Mouse (Mus musculus): Measurements from ENCODE around the gene Ect2l. TPM values are rescaled to one million over a fixed set of nuclear protein-coding genes. Genes with fewer than 3 reads are reported as not detected.
A peak's percentile ranks its signal among the peaks of the same experiment; 100 is the strongest.
"Not testable (repeated sequence)": the region's sequence is repeated elsewhere in the genome, so short reads cannot be mapped to it uniquely, and the experiment has no call there.

Gene Ect2l
- polyA plus RNA-seq, 1 experiment from 2014 or later: 0.34 TPM

DNA sequence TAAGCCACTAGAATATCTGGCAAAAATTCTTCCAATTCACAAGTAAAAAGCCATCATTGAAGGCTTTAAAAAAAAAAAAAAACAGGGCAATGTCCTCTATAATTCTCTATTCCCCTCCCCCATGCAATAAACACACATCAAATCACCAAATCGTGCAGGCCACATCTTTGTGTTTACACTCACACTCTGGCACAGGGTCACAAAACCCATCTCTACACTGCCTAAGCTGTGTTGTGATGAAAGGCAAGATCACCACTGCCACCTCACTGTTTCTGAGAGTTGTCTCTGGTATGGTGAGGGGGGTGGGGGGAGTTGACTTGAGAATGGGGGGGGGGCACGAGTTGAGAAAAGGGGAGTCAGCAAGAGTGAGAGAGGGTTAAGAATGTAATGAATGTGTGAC is 33.4 kb downstream of the Ect2l start:
- 0 out of 2 replicates have a peak, but pooled peaks cover 3% of the 10 kb centered on the region for H3K4me1 ChIP-seq
- 61% methylated on average over 2 of the region's 2 CpGs for WGBS
- DNase-seq (ENCODE audit: low spot score): no peak
- H3K36me3 ChIP-seq: no peaks in the 10 kb centered on the region
- no peaks in the 10 kb centered on the region for H3K27me3 ChIP-seq (ENCODE audit: insufficient read depth, poor library complexity, severe bottlenecking)
- H3K4me3 ChIP-seq: no peak overlapping the region
- no peak overlapping the region for H3K27ac ChIP-seq
- H3K9me3 ChIP-seq: no peaks in the 10 kb centered on the region

DNA sequence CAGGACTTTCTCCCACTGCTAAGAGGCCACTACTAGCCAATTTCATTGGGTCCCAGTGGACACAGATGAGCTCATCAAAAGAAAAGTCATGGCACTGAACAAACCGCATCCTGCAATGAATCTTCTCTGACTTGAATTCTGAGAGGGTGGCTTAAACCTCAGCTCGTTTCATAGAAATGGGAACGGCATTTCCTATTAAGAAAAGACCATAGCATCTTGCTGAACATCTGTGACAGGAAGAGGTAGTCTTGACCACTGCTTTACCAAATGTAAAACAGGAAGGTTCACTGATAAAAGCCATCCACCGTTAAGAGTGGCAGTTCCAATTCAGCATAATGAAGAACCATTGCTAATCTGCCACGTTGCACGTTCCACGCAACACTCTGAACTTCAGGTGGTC is 34.0 kb downstream of the Ect2l start:
- no peak for DNase-seq (ENCODE audit: low spot score)
- H3K4me1 ChIP-seq: 0 out of 2 replicates have a peak, but pooled peaks cover 3% of the 10 kb centered on the region
- H3K36me3 ChIP-seq: no peaks in the 10 kb centered on the region
- WGBS: 83% methylated on average over 7 of the region's 7 CpGs
- H3K4me3 ChIP-seq: no peak overlapping the region
- H3K27me3 ChIP-seq (ENCODE audit: insufficient read depth, poor library complexity, severe bottlenecking): no peaks in the 10 kb centered on the region
- no peak overlapping the region for H3K27ac ChIP-seq
- no peaks in the 10 kb centered on the region for H3K9me3 ChIP-seq

DNA sequence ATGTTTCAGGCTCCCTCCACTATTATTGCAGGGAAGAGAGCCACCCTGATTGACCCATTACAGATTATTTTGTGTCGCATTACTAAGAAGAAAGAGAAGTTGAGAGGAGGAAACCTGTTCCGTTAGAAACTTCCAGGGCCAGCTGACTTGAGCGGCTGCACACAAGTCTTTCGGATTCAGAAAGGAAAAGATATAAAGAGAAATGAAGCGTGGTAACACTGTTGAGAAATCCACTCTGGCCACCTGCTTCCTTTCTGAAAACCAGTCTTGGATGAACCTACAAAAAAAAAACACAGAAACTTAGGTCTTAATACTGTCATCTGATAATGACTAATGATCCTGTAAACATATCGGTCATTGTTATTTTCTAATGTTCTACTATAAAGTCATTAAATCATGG is 35.6 kb downstream of the Ect2l start:
- Histone ChIP-seq H3K27ac (no peak overlapping the region), H3K4me3 (no peak overlapping the region), H3K27me3 (ENCODE audit: insufficient read depth, poor library complexity, severe bottlenecking) (no peaks in the 10 kb centered on the region), H3K4me1 (no peaks in the 10 kb centered on the region), H3K36me3 (no peaks in the 10 kb centered on the region), H3K9me3 (no peaks in the 10 kb centered on the region)
- no peak for DNase-seq (ENCODE audit: low spot score)
- WGBS: 85% methylated on average over 6 of the region's 6 CpGs

DNA sequence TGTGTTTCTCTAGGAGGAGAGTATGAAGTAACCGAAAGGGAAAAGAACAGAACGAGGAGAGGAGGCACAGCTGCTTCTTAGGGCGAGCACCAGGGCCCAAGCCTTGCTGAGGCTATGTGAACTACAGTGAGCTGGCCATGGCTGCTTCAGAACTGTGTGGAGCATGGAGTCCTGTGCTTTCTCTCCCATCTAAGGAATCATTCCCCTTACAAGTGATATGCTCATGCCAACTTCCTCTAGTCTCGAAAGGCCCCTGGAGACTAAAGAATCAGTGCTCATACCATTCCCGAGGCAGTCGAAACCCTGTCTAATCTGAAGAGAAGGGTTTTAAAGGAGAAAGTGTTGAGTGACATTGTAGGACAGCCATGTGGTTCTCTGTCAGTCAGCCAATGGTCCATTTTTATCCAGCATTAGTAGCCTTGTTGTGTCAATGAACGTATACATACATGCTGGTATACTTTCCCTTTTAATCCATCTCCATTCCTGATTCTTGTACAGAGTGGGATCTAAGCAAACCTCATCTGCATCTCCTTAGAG is 48.2 kb downstream of the Ect2l start:
- 60% methylated on average over 7 of the region's 7 CpGs for WGBS
- peak overlapping the region; percentile 62; the same call in 1 of the 2 replicates for H3K27ac ChIP-seq

DNA sequence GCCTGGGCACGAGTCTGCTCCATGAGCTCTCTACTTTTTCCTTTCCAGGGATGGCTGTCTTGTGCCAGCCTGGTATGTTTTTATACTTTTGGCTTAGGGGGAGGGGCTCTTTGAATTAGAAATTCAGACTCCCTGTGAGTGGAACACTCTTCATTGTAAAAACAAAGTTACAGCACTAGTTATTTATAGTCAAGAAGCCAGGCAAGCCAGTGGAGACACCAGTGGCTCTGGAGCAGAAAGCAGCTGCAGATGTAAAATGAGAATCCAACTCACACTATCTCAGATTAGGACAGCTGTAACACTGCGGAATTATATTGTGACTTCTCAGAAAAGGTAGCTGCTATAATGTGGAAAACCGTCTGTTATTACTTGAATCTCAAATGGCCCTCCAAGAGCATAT is 63.5 kb downstream of the Ect2l start:
- H3K4me1 ChIP-seq: no peaks in the 10 kb centered on the region
- 73% methylated on average over 3 of the region's 3 CpGs for WGBS
- no peaks in the 10 kb centered on the region for H3K36me3 ChIP-seq
- H3K4me3 ChIP-seq: no peak overlapping the region
- no peak overlapping the region for H3K27ac ChIP-seq
- no peak for DNase-seq (ENCODE audit: low spot score)
- H3K9me3 ChIP-seq: no peaks in the 10 kb centered on the region
- H3K27me3 ChIP-seq (ENCODE audit: insufficient read depth, poor library complexity, severe bottlenecking): no peaks in the 10 kb centered on the region

More for the DNA sequence above, 48.2 kb downstream of the Ect2l start:
- Histone ChIP-seq H3K9me3 (0 out of 2 replicates have a peak, but pooled peaks cover 3% of the 10 kb centered on the region), H3K27me3 (ENCODE audit: insufficient read depth, poor library complexity, severe bottlenecking) (no peaks in the 10 kb centered on the region), H3K4me1 (peaks cover 11% of the 10 kb centered on the region), H3K4me3 (no peak overlapping the region), H3K36me3 (no peaks in the 10 kb centered on the region)
- DNase-seq (ENCODE audit: low spot score): no peak

DNA sequence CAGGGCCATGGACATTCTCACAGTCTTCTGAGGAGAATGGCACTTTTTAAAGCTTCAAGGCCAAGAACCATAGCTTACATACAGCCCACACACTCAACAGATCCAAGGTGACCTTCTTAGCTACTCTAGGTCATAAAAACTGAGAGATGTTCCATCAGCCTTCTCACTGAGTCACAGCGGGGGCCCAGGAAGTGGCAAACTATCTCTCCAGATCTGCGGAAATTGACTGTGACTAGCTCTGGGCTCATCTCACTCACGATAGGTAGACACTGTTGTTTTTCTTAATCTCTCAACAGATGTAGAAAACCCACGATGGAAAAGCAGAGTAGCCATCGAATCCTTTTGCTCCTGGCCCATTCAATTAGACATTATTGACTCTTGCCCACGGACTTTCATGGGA is 68.5 kb downstream of the Ect2l start:
- Histone ChIP-seq H3K36me3 (no peaks in the 10 kb centered on the region), H3K4me1 (no peaks in the 10 kb centered on the region), H3K9me3 (no peaks in the 10 kb centered on the region), H3K27ac (no peak overlapping the region), H3K27me3 (ENCODE audit: insufficient read depth, poor library complexity, severe bottlenecking) (no peaks in the 10 kb centered on the region), H3K4me3 (no peak overlapping the region)
- DNase-seq (ENCODE audit: low spot score): no peak
- WGBS: 81% methylated on average over 6 of the region's 6 CpGs

DNA sequence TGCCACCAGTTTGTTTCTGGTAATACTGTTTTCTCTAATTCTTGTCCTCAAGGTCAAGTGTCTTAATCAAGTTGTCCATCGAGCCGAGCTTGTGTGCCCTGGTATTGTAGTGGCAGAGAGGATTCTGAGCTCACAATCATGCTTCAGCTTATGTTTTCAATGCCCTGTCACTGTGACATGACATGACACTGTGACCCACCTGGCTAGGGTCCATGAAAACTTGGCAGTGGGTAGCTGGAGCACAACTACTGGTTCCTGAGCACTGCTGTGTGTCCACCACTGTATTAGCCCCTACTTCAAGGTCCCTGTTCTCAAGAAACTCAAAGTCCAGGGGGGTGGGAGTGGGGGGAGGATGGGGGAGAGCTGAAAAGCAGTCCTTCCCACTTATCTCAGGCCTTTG is 69.3 kb downstream of the Ect2l start:
- H3K9me3 ChIP-seq: no peaks in the 10 kb centered on the region
- no peak overlapping the region for H3K27ac ChIP-seq
- no peaks in the 10 kb centered on the region for H3K27me3 ChIP-seq (ENCODE audit: insufficient read depth, poor library complexity, severe bottlenecking)
- no peak overlapping the region for H3K4me3 ChIP-seq
- WGBS: 86% methylated on average over 2 of the region's 2 CpGs
- H3K4me1 ChIP-seq: no peaks in the 10 kb centered on the region
- no peaks in the 10 kb centered on the region for H3K36me3 ChIP-seq
- no peak for DNase-seq (ENCODE audit: low spot score)

DNA sequence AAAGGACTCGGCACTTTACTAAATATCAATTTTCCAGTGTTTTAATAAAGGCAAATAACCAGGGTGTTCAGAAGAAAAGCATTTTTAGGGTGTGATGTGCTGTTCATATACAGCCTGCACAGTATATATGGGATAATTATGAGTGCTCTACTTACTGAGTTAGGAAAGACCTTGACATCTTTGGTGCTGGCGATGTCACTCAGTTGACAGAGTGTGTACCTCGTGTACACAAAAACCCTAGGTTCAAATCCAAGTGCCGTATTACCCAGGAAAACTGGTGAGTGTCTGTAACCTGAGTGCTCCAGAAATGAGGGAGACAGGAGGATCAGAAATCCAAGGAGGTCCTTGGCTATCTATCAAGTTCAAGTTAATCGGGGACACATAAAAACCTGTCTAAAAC is 71.1 kb downstream of the Ect2l start:
- Histone ChIP-seq H3K36me3 (no peaks in the 10 kb centered on the region), H3K27me3 (ENCODE audit: insufficient read depth, poor library complexity, severe bottlenecking) (no peaks in the 10 kb centered on the region), H3K4me3 (peak overlapping the region; percentile 20), H3K4me1 (no peaks in the 10 kb centered on the region), H3K9me3 (no peaks in the 10 kb centered on the region), H3K27ac (no peak overlapping the region)
- 79% methylated on average over 5 of the region's 5 CpGs for WGBS
- DNase-seq (ENCODE audit: low spot score): no peak

DNA sequence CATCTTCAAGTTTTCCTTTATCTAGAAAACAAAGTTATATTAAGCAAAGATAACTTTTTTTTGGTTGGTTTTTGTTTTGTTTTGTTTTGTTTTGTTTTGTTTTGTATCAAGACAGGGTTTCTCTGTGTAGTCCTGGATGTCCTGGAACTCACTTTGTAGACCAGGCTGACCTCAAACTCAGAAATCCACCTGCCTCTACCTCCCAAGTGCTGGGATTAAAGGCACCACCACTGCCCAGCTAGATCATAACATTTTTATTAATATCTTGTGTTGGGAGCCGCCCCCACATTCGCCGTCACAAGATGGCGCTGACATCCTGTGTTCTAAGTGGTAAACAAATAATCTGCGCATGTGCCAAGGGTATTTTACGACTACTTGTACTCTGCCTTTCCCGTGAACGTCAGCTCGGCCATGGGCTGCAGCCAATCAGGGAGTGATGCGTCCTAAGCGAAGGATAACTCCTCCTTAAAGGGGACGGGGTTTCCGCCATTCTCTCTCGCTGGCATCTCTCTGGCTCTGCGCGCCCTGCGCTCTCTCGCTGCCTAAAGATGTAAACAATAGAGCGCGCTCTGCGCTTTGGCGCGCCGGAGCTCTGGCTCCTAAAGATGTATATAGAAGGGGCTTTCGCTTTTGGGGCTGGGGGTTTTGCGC is 71.7 kb downstream of the Ect2l start:
- not testable (repeated sequence) for DNase-seq (ENCODE audit: low spot score); H3K9me3 ChIP-seq; H3K4me1 ChIP-seq; H3K27me3 ChIP-seq (ENCODE audit: insufficient read depth, poor library complexity, severe bottlenecking); H3K36me3 ChIP-seq; H3K27ac ChIP-seq
- peak overlapping the region; percentile 20; the same call in 1 of the 2 replicates for H3K4me3 ChIP-seq
- WGBS: 85% methylated on average over 14 of the region's 26 CpGs

DNA sequence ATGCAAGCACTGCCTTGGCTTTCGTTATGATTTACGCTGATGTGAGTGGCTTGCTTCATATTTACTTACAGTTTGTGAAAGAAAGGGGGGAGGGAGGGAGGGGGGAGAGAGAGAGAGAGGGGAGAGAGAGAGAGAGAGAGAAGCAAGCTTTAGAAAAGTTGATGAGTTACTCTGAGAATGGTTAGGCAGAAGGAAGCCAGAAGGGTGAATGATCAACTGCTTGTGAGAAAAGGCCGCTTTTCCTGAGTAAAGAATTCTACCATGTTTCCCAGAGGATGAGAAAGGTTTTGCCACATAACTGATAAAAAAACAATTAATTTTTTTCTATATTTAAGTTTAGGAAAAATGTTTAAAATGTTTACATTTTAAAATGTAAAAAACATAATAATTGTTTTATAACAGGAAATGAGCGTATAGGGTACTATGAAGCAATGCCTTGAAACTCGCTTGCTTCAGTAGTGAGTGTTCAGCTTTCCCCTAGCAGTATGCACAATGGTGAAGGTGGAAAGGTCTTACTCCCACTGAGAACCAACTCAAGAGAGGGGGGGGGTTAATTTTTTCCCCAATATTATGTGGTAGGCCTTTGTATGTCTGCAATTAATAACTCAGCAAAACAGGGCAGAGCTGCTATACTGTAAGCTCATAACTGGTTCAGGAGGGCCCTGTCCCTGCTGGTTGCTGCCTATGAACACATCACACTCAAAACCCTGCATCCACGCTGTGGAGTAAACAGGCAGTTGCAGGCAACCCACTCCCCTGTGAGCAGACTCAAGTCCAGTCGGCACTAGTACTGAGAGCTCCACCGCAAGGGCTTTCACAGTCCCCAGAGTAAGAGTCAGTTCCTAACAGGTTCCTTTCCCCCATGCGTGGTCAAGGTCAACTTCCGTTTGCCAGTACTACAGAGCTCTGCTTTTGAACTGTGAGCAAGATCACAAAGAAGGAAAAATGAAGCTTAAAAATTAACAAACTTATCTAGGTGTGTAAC is 78.7 kb downstream of the Ect2l start:
- no peak overlapping the region for H3K27ac ChIP-seq
- no peak for DNase-seq (ENCODE audit: low spot score)
- no peaks in the 10 kb centered on the region for H3K9me3 ChIP-seq
- H3K4me3 ChIP-seq: no peak overlapping the region
- H3K36me3 ChIP-seq: peaks cover 3% of the 10 kb centered on the region; the same call in 1 of the 2 replicates
- 81% methylated on average over 10 of the region's 10 CpGs for WGBS
- no peaks in the 10 kb centered on the region for H3K27me3 ChIP-seq (ENCODE audit: insufficient read depth, poor library complexity, severe bottlenecking)
- H3K4me1 ChIP-seq: no peaks in the 10 kb centered on the region

DNA sequence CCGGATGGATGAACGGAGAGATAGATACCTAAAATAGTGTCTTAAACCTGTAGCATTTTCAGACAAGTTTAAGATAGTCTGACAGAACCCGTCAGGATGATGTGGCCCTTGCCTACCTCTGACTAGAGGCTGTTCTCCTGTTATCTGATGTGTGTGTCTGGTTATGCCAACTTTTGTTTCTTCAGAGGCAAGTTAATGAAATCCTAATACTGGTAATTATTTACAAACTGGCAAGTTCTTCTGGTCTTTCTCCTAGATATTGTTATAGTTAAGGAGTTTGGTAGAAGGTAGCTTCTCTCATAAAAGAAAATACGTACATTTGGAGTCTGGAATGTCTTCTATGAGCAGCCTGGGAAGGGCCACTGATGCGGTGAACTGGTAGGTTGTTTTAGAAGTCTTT is 80.4 kb downstream of the Ect2l start:
- H3K9me3 ChIP-seq: no peaks in the 10 kb centered on the region
- H3K36me3 ChIP-seq: peaks cover 10% of the 10 kb centered on the region; the same call in 1 of the 2 replicates
- no peak overlapping the region for H3K27ac ChIP-seq
- DNase-seq (ENCODE audit: low spot score): no peak
- H3K27me3 ChIP-seq (ENCODE audit: insufficient read depth, poor library complexity, severe bottlenecking): no peaks in the 10 kb centered on the region
- no peak overlapping the region for H3K4me3 ChIP-seq
- no peaks in the 10 kb centered on the region for H3K4me1 ChIP-seq
- WGBS: 92% methylated on average over 5 of the region's 5 CpGs

DNA sequence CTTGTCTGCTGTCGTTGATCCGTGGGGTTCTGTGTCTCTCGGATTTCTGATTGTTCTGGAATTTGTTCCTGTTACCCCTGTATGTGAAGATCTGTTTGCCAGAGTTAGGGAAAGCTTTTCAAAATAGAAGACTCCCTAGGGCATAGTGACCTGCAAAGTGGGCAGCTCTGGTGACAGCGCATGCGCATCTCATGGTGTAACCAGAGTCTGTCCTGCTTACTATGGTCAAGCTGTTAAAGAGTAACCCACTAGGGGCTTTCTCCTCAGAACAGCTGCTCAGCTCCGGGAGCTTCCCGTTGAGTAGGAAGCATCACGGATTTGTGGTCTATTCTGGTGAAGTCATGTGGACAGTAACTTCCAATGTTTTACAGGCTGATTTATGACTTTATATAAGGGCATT is 92.4 kb downstream of the Ect2l start:
- WGBS: 87% methylated on average over 8 of the region's 8 CpGs

More for the DNA sequence above, 92.4 kb downstream of the Ect2l start:
- Histone ChIP-seq H3K27me3 (ENCODE audit: insufficient read depth, poor library complexity, severe bottlenecking) (no peaks in the 10 kb centered on the region), H3K4me1 (no peaks in the 10 kb centered on the region), H3K4me3 (no peak overlapping the region), H3K27ac (no peak overlapping the region), H3K9me3 (no peaks in the 10 kb centered on the region), H3K36me3 (peaks cover 77% of the 10 kb centered on the region)
- no peak for DNase-seq (ENCODE audit: low spot score)
